Mouse (Mus musculus): ENCODE measurements at regions not wholly inside any gene's neighbourhood (a gene's known extent, or its start where the extent isn't known, plus 50 kb on each side); places are given as distances from the start of the nearest gene placed in this dataset.

DNA sequence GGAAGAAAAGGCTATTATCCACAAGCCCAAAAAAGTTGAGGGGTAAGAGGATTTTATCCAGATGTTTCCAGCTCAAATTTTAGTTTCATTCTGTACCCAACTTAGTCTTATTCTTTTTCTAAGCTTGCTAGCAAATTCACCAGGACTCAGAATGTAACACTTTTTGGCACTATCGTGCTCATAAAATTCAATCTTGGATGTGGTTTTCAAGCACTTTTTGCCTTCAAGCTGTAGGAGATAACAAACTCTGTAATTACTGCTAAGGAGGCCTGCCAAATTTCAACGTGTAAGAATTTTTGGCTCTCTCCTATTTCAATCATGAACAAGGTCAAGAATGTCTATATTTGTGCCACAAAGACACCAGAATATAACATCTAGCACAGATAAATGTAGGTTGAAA is 115.7 kb upstream of the Ell2 start:
- no peak overlapping the region for H3K4me2 ChIP-seq (ENCODE audit: low read depth, low read length)
- H3K36me3 ChIP-seq (ENCODE audit: insufficient read depth, low read length): no peaks in the 10 kb centered on the region
- H3K4me3 ChIP-seq (ENCODE audit: low read length): no peak overlapping the region
- H3K9ac ChIP-seq (replicated peaks; ENCODE audit: low read length): no peak overlapping the region
- no peak overlapping the region for H3K27ac ChIP-seq
- TF ChIP-seq CTCF (IDR thresholded peaks at IDR 0.05; ENCODE audit: low read depth): no peak
- no peaks in the 10 kb centered on the region for H3K9me3 ChIP-seq (ENCODE audit: low read length)
- no peaks in the 10 kb centered on the region for H3K27me3 ChIP-seq (ENCODE audit: insufficient read depth, low read length)
- ATAC-seq (no peak), DNase-seq (ENCODE audit: low spot score) (no peak)
- H3K4me1 ChIP-seq (ENCODE audit: insufficient read depth, low read length): no peaks in the 10 kb centered on the region
- WGBS: 71% methylated on average over 2 of the region's 2 CpGs

DNA sequence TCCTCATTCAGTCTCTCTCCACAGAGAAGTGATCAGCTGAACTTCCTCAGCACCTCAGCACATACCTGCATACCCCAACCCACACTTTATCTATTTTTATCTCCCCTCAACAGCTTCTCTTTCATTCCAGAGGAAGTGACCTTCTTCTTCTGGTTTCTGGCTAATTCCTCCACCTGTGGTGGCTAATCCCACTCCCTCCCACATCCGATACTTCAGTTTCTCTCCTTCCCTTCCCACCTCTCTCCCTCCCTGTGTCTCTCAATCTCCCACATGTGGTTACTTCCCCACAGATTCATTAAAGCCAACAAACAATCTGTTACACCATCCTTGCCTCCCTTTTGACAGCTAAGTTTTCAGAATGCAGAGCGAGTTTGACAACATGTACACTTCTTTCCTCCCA is 109.7 kb upstream of the Ell2 start:
- no peaks in the 10 kb centered on the region for H3K36me3 ChIP-seq (ENCODE audit: insufficient read depth, low read length)
- DNase-seq (ENCODE audit: low spot score) (no peak), ATAC-seq (no peak)
- TF ChIP-seq CTCF (IDR thresholded peaks at IDR 0.05; ENCODE audit: low read depth): no peak
- no peak overlapping the region for H3K27ac ChIP-seq
- 78% methylated on average over 2 of the region's 2 CpGs for WGBS
- no peaks in the 10 kb centered on the region for H3K27me3 ChIP-seq (ENCODE audit: insufficient read depth, low read length)
- H3K4me3 ChIP-seq (ENCODE audit: low read length): no peak overlapping the region
- no peaks in the 10 kb centered on the region for H3K9me3 ChIP-seq (ENCODE audit: low read length)
- no peak overlapping the region for H3K9ac ChIP-seq (replicated peaks; ENCODE audit: low read length)
- H3K4me1 ChIP-seq (ENCODE audit: insufficient read depth, low read length): no peaks in the 10 kb centered on the region
- H3K4me2 ChIP-seq (ENCODE audit: low read depth, low read length): no peak overlapping the region

DNA sequence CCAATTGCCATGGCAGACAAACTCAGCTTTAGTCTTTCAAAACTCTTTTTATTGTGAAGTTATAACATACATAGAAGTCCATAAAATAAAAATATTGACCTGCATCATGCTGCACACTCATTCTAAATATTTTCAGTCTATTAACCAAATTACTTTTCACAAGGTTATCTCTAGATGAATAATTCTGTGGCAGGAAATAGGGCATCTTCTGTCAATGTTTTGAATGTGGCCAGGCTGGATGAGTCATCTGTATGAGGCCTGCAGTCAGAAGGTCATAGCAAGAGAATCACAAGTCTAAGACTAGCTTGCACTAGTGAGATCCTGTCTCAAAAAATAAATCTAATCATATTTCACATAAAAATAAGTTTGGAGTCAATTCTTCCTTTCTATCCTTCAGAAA is 108.4 kb upstream of the Ell2 start:
- H3K9ac ChIP-seq (replicated peaks; ENCODE audit: low read length): no peak overlapping the region
- no peak for ATAC-seq

DNA sequence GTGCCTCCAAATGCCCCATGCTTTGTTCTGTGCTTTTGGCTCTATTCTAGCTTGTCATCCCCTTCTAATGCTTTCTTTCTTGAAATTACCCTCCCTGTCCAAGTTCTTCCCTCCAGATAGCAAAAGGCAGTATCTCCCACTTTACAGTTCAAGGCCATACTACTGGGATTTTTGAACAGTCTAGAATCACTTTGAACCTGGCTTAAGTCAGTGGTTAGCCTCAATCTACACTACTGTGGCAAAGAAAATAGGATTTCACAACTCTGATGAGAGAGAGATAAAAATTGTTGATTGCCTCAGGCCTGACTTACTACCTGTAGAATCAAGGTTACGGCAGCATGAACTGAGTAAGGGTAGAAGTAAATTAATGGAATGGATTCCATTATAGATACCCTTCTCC is 107.9 kb upstream of the Ell2 start:
- 95% methylated on average over 1 of the region's 1 CpGs for WGBS
- DNase-seq (ENCODE audit: low spot score): no peak
- H3K4me1 ChIP-seq (ENCODE audit: insufficient read depth, low read length): no peaks in the 10 kb centered on the region

More for the DNA sequence above, 108.4 kb upstream of the Ell2 start:
- H3K4me1 ChIP-seq (ENCODE audit: insufficient read depth, low read length): no peaks in the 10 kb centered on the region
- no peak for TF ChIP-seq CTCF (IDR thresholded peaks at IDR 0.05; ENCODE audit: low read depth)
- DNase-seq (ENCODE audit: low spot score): no peak
- no peaks in the 10 kb centered on the region for H3K9me3 ChIP-seq (ENCODE audit: low read length)
- H3K27me3 ChIP-seq (ENCODE audit: insufficient read depth, low read length): no peaks in the 10 kb centered on the region
- no peak overlapping the region for H3K27ac ChIP-seq
- H3K36me3 ChIP-seq (ENCODE audit: insufficient read depth, low read length): no peaks in the 10 kb centered on the region
- H3K4me2 ChIP-seq (ENCODE audit: low read depth, low read length): no peak overlapping the region
- H3K4me3 ChIP-seq (ENCODE audit: low read length): no peak overlapping the region

DNA sequence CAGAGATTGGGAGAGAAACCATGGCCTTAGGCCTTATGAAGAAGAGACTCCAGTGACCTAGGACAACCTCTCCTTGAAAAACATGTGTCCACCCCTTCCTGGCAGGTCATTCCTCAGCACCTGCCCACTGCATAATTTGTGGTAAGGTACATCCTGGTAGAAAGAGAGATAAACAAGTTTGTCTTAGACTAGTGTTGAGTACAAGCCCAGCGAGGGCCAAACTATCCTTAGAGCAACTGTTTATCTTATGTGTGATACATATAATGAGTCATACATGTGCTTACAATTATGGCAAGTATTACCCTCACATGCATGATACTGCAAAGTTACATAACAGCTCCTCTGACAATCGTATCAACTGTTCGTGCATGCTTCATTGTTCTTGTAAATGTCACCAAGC is 83.3 kb upstream of the Ell2 start:
- no peak overlapping the region for H3K4me2 ChIP-seq (ENCODE audit: low read depth, low read length)
- no peak for ATAC-seq
- H3K27me3 ChIP-seq (ENCODE audit: insufficient read depth, low read length): no peaks in the 10 kb centered on the region
- no peak for TF ChIP-seq CTCF (IDR thresholded peaks at IDR 0.05; ENCODE audit: low read depth)
- no peak overlapping the region for H3K9ac ChIP-seq (replicated peaks; ENCODE audit: low read length)
- WGBS: 93% methylated on average over 3 of the region's 3 CpGs
- no peaks in the 10 kb centered on the region for H3K36me3 ChIP-seq (ENCODE audit: insufficient read depth, low read length)
- H3K9me3 ChIP-seq (ENCODE audit: low read length): no peaks in the 10 kb centered on the region
- H3K4me3 ChIP-seq (ENCODE audit: low read length): no peak overlapping the region
- no peaks in the 10 kb centered on the region for H3K4me1 ChIP-seq (ENCODE audit: insufficient read depth, low read length)
- DNase-seq (ENCODE audit: low spot score): no peak
- no peak overlapping the region for H3K27ac ChIP-seq

More for the DNA sequence above, 107.9 kb upstream of the Ell2 start:
- no peaks in the 10 kb centered on the region for H3K27me3 ChIP-seq (ENCODE audit: insufficient read depth, low read length)
- no peaks in the 10 kb centered on the region for H3K36me3 ChIP-seq (ENCODE audit: insufficient read depth, low read length)
- no peak overlapping the region for H3K27ac ChIP-seq
- TF ChIP-seq CTCF (IDR thresholded peaks at IDR 0.05; ENCODE audit: low read depth): no peak
- no peak overlapping the region for H3K9ac ChIP-seq (replicated peaks; ENCODE audit: low read length)
- no peak overlapping the region for H3K4me3 ChIP-seq (ENCODE audit: low read length)
- ATAC-seq: no peak
- H3K4me2 ChIP-seq (ENCODE audit: low read depth, low read length): no peak overlapping the region
- no peaks in the 10 kb centered on the region for H3K9me3 ChIP-seq (ENCODE audit: low read length)

DNA sequence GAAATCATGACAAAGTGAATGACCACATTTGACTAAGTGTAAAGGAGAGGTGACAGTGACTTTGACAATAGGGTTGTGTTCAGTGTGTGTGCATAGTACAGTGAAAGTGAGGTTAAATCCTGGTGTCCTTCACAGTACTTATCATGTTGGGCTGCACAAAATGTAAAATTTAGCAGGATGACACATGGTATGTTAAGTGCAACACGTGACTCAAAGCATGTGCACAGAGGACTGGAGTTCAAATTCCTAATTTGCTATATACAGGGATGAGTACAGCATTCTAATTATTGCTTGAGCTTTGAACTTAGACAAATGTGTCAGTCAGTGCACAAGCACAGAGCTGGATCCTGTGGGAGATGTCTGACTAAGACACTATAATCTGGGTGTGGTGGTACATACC is 79.2 kb upstream of the Ell2 start:
- Histone ChIP-seq H3K4me2 (ENCODE audit: low read depth, low read length) (no peak overlapping the region), H3K36me3 (ENCODE audit: insufficient read depth, low read length) (no peaks in the 10 kb centered on the region), H3K4me1 (ENCODE audit: insufficient read depth, low read length) (no peaks in the 10 kb centered on the region), H3K9ac (replicated peaks; ENCODE audit: low read length) (no peak overlapping the region), H3K4me3 (ENCODE audit: low read length) (no peak overlapping the region), H3K27ac (no peak overlapping the region), H3K9me3 (ENCODE audit: low read length) (no peaks in the 10 kb centered on the region), H3K27me3 (ENCODE audit: insufficient read depth, low read length) (no peaks in the 10 kb centered on the region)
- 79% methylated on average over 1 of the region's 1 CpGs for WGBS
- ATAC-seq: no peak
- DNase-seq (ENCODE audit: low spot score): no peak
- no peak for TF ChIP-seq CTCF (IDR thresholded peaks at IDR 0.05; ENCODE audit: low read depth)

DNA sequence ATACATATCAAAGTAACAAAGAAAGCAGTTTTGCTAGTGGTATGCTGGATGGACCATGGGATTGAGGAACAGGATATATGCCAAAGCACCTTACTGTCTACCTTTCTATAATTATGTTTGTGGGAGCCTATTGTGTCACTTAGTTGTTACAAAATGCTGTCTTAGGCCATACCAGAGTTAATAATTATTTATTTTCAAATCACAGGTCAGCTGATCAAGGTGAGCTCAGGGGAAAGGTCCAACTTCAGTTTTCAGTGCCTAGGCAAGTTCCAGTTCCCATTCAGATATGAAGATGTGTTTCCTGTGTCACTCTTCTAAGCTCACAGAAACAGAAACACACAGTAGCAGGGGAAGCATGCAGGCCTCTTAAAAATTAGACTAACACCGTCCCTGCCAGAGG is 75.5 kb upstream of the Ell2 start:
- Histone ChIP-seq H3K4me2 (ENCODE audit: low read depth, low read length) (no peak overlapping the region), H3K4me3 (ENCODE audit: low read length) (no peak overlapping the region), H3K27ac (no peak overlapping the region), H3K4me1 (ENCODE audit: insufficient read depth, low read length) (no peaks in the 10 kb centered on the region), H3K9ac (replicated peaks; ENCODE audit: low read length) (no peak overlapping the region), H3K27me3 (ENCODE audit: insufficient read depth, low read length) (no peaks in the 10 kb centered on the region), H3K9me3 (ENCODE audit: low read length) (no peaks in the 10 kb centered on the region), H3K36me3 (ENCODE audit: insufficient read depth, low read length) (no peaks in the 10 kb centered on the region)
- 86% methylated on average over 1 of the region's 1 CpGs for WGBS
- DNase-seq (ENCODE audit: low spot score) (no peak), ATAC-seq (no peak)
- no peak for TF ChIP-seq CTCF (IDR thresholded peaks at IDR 0.05; ENCODE audit: low read depth)
